Mouse (Mus musculus) CH12.LX (cell line): ENCODE measurements around the gene Mea1. TPM values are rescaled to one million over a fixed set of nuclear protein-coding genes. Genes with fewer than 3 reads are reported as not detected.
A peak's percentile ranks its signal among the peaks of the same experiment; 100 is the strongest.

Experiments
- DNase-seq: peaks from one replicate; pipeline ENCODE4 v3.0.0-alpha.2; 2013; ENCODE audit errors: extremely low read depth
- H3K27ac ChIP-seq: 2 replicates; pipeline ENCODE4 v1.5.1; 2012; ENCODE audit warnings: low read depth, mild to moderate bottlenecking, control low read depth, moderate library complexity; ENCODE audit not compliant: insufficient read depth
- H3K27me3 ChIP-seq: replicated peaks from 2 replicates; pipeline ENCODE3; 2012; ENCODE audit warnings: inconsistent platforms
- H3K36me3 ChIP-seq, 2 experiments: replicated peaks in 1 of 2; 2 replicates each; pipeline versions ENCODE3 to v1.6.1; 2012; ENCODE audit warnings: inconsistent platforms in 1 of 2, low read length in 1 of 2, mild to moderate bottlenecking in 1 of 2, mixed read lengths in 1 of 2, moderate library complexity in 1 of 2; ENCODE audit not compliant: control insufficient read depth in 1 of 2, insufficient read depth in 1 of 2
- H3K4me1 ChIP-seq, 2 experiments: 2 replicates each; pipeline ENCODE4 v1.6.1; 2012; ENCODE audit warnings: inconsistent platforms in 1 of 2, moderate library complexity in 1 of 2; ENCODE audit not compliant: insufficient read depth in 2 of 2, control insufficient read depth in 1 of 2
- H3K4me2 ChIP-seq: 2 replicates; pipeline ENCODE4 v1.6.1; 2012; ENCODE audit warnings: low read depth, mild to moderate bottlenecking, control low read depth; ENCODE audit not compliant: poor library complexity, insufficient read depth, severe bottlenecking
- H3K4me3 ChIP-seq, 3 experiments: fragments of 150-350 bp in 1 of 3; sonication (generic) in 1 of 3; replicated peaks in 1 of 3; 2 replicates each; pipeline versions ENCODE3 to v1.5.1; 2011 to 2012; ENCODE audit warnings: low read depth in 2 of 3, low read length in 2 of 3, mild to moderate bottlenecking in 2 of 3, moderate library complexity in 2 of 3, control low read depth in 1 of 3, improper control_type of control experiment in 1 of 3, inconsistent platforms in 1 of 3, mixed read lengths in 1 of 3; ENCODE audit not compliant: poor library complexity in 1 of 3
- H3K79me2 ChIP-seq: replicated peaks from 2 replicates; pipeline ENCODE4 v1.6.1; 2012; ENCODE audit warnings: mild to moderate bottlenecking, moderate library complexity; ENCODE audit not compliant: control insufficient read depth, poor library complexity, insufficient read depth, severe bottlenecking; ENCODE audit errors: extremely low read depth
- H3K9ac ChIP-seq: 2 replicates; pipeline ENCODE4 v1.6.1; 2012; ENCODE audit warnings: low read depth, mild to moderate bottlenecking, control low read depth, moderate library complexity; ENCODE audit not compliant: insufficient read depth
- H3K9me3 ChIP-seq: replicated peaks from 2 replicates; pipeline ENCODE3; 2012; ENCODE audit warnings: low read length, inconsistent platforms, mixed read lengths
- BHLHE40 ChIP-seq: IDR thresholded peaks from 2 replicates; pipeline ENCODE4 v1.6.1; 2011; ENCODE audit warnings: mild to moderate bottlenecking, low read depth, low read length, improper control_type of control experiment
- CHD1 ChIP-seq: IDR thresholded peaks from 2 replicates; pipeline ENCODE4 v1.6.1; 2012; ENCODE audit warnings: low read depth, low read length, improper control_type of control experiment, inconsistent platforms
- CHD2 ChIP-seq: IDR thresholded peaks from 2 replicates; pipeline ENCODE4 v1.6.1; 2011; ENCODE audit warnings: low read length, improper control_type of control experiment
- CTCF ChIP-seq, 2 experiments: IDR thresholded peaks in 1 of 2; conservative IDR thresholded peaks in 1 of 2; 2 replicates each; pipeline ENCODE4 v1.5.1; 2011 to 2012; ENCODE audit warnings: low read depth in 2 of 2, low read length in 2 of 2, improper control_type of control experiment in 1 of 2, inconsistent platforms in 1 of 2, mild to moderate bottlenecking in 1 of 2, moderate library complexity in 1 of 2
- E2F4 ChIP-seq: IDR thresholded peaks from 2 replicates; pipeline ENCODE4 v1.6.1; 2011; ENCODE audit warnings: low read depth, low read length, improper control_type of control experiment; ENCODE audit not compliant: insufficient replicate concordance
- GABPA ChIP-seq: IDR thresholded peaks from 2 replicates; pipeline ENCODE4 v1.6.1; 2012; ENCODE audit warnings: low read depth, low read length, improper control_type of control experiment, inconsistent platforms; ENCODE audit not compliant: insufficient replicate concordance
- JUND ChIP-seq: conservative IDR thresholded peaks from 2 replicates; pipeline ENCODE4 v1.6.1; 2011; ENCODE audit warnings: low read depth, low read length, improper control_type of control experiment
- KAT2A ChIP-seq: IDR thresholded peaks from 2 replicates; pipeline ENCODE4 v1.6.1; 2012; ENCODE audit warnings: low read length, improper control_type of control experiment, inconsistent platforms; ENCODE audit not compliant: insufficient replicate concordance
- MAX ChIP-seq: IDR thresholded peaks from 2 replicates; pipeline ENCODE4 v1.6.1; 2011; ENCODE audit warnings: low read length, improper control_type of control experiment
- MXI1 ChIP-seq: IDR thresholded peaks from 2 replicates; pipeline ENCODE4 v1.6.1; 2011; ENCODE audit warnings: mild to moderate bottlenecking, low read depth, low read length, improper control_type of control experiment
- MYC ChIP-seq: IDR thresholded peaks from 2 replicates; pipeline ENCODE4 v1.6.1; 2011; ENCODE audit warnings: low read depth, mild to moderate bottlenecking, improper control_type of control experiment, low read length
- NELFE ChIP-seq: IDR thresholded peaks from 2 replicates; pipeline ENCODE4 v1.6.1; 2011; ENCODE audit warnings: low read depth, low read length, improper control_type of control experiment
- NRF1 ChIP-seq: IDR thresholded peaks from 2 replicates; pipeline ENCODE4 v1.6.1; 2014; ENCODE audit warnings: low read depth, mild to moderate bottlenecking, inconsistent platforms, low read length, improper control_type of control experiment, moderate library complexity
- PAX5 ChIP-seq: IDR thresholded peaks from 2 replicates; pipeline ENCODE4 v1.6.1; 2012; ENCODE audit warnings: low read length, inconsistent platforms, mixed read lengths
- POLR2AphosphoS2 ChIP-seq: IDR thresholded peaks from 2 replicates; pipeline ENCODE4 v1.6.1; 2011; ENCODE audit warnings: low read depth, low read length, improper control_type of control experiment
- SIN3A ChIP-seq: IDR thresholded peaks from 2 replicates; pipeline ENCODE4 v1.6.1; 2012; ENCODE audit warnings: low read length, improper control_type of control experiment, inconsistent platforms
- TBP ChIP-seq: conservative IDR thresholded peaks from 2 replicates; pipeline ENCODE4 v1.6.1; 2011; ENCODE audit warnings: low read depth, low read length, improper control_type of control experiment
- TCF12 ChIP-seq: IDR thresholded peaks from 2 replicates; pipeline ENCODE4 v1.6.1; 2014; ENCODE audit warnings: low read depth, mild to moderate bottlenecking, inconsistent platforms, low read length, improper control_type of control experiment
- UBTF ChIP-seq: IDR thresholded peaks from 2 replicates; pipeline ENCODE4 v1.6.1; 2012; ENCODE audit warnings: low read depth, mild to moderate bottlenecking, inconsistent platforms, low read length, improper control_type of control experiment, moderate library complexity
- ZC3H11A ChIP-seq: IDR thresholded peaks from 2 replicates; pipeline ENCODE4 v1.6.1; 2012; ENCODE audit warnings: low read depth, mild to moderate bottlenecking, inconsistent platforms, low read length, improper control_type of control experiment
- ZNF384 ChIP-seq: IDR thresholded peaks from 2 replicates; pipeline ENCODE4 v1.6.1; 2012; ENCODE audit warnings: low read depth, low read length, improper control_type of control experiment, inconsistent platforms
- dilution Hi-C: fragments of 300-500 bp; cut with MboI; formaldehyde crosslinking; loops from 2 replicates; pipeline ENCODE4 v1.14.3; 2020; ENCODE audit warnings: low sequenced_read_pairs; ENCODE audit not compliant: extremely low pct_unique_long_range_greater_than_20kb, extremely low pct_ligation_motif_present
- in situ Hi-C: fragments of 300-500 bp; cut with MboI; formaldehyde crosslinking; loops from 3 replicates; pipeline ENCODE4 v1.14.3; 2019; ENCODE audit warnings: low sequenced_read_pairs, low pct_ligation_motif_present, low pct_unique_long_range_greater_than_20kb, mixed read lengths
- polyA plus RNA-seq: library from polyadenylated mRNA; unstranded; fragments of >175 nt; gene quantifications from 2 replicates; pipeline ENCODE4 v1.2.1, GENCODE M21; 2012; ENCODE audit warnings: low read depth; ENCODE audit not compliant: insufficient read length
- total RNA-seq, 2 experiments: library from RNA; depleted of rRNA; stranded (reverse); fragments of 300-350 nt in 1 of 2; fragments of >200 nt in 1 of 2; gene quantifications; 2 replicates each; pipeline ENCODE4 v1.2.3; 2012 to 2014

Gene Mea1
- total and polyA plus RNA-seq, 3 experiments, result 68.3 to 106 (median 86.1) TPM

DNA sequence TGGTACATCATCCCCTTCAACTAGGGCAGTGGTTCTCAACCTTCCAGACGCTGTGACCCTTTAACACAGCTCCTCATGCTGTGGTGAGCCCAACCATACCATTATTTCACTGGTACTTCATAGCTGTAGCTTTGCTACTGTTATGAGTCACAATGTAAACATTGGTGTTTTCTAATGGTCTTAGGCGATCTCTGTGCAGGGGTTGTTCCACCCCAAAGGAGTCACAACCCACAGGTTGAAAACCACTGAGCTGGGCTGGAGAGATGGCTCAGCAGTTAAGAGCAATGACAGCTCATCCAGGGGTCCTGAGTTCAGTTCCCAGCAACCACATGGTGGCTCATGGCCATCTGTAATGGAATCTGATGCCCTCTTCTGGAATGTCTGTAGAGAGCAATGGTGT, 12.8 kb downstream of the Mea1 start:
- H3K79me2 ChIP-seq, result no peaks in the 10 kb centered on the region; the same call in 1 of the 2 replicates
- in situ Hi-C loops, result no loop called here
- no peak overlapping the region for H3K4me3 ChIP-seq
- H3K9me3 ChIP-seq, result no peaks in the 10 kb centered on the region
- no peak overlapping the region for H3K27ac ChIP-seq
- H3K4me1 ChIP-seq, result no peaks in the 10 kb centered on the region
- H3K9ac ChIP-seq, result no peak overlapping the region
- dilution Hi-C loops, result no loop called here
- peaks cover 17 to 76% of the 10 kb centered on the region in 2 experiments for H3K36me3 ChIP-seq
- H3K27me3 ChIP-seq, result no peaks in the 10 kb centered on the region
- no peak for TF ChIP-seq MYC
- TF ChIP-seq NELFE, result no peak
- TF ChIP-seq CHD1, result no peak
- no peak for TF ChIP-seq POLR2AphosphoS2
- TF ChIP-seq JUND, result 0 out of 2 replicates have a peak, but pooled peaks have one; percentile 30
- no peak overlapping the region for H3K4me2 ChIP-seq
- DNase-seq, result peak; percentile 44

DNA sequence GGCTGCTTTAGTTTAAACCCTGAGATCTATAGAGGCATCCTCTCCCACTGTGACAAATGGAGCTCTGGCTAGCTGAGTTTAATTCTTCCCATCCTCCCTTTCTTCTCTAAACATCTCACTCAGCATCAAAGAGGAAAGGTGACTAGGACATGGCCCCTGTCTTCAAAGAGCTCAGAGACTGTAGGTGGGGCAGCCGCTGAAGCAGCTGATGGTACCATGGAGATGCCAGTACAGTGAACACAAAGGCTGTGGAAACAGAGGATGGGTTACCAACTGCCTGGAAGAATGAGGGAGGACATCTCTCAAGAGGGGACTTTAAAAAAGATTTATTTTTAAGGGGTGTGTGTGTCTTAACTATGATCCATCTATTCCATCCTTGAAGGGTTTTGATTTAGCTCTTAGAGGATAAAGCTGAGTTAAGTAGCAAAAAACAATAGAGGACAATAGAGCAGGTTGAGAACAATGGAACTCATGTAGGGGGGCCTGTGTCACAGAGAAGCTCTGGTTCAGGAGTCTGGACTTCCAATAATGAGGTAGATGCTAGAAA, 16.0 kb downstream of the Mea1 start:
- Histone ChIP-seq H3K4me2 (no peak overlapping the region), H3K4me1 (no peaks in the 10 kb centered on the region), H3K9ac (no peak overlapping the region), H3K36me3 (peaks cover 9 to 72% of the 10 kb centered on the region in 2 experiments), H3K27ac (no peak overlapping the region), H3K9me3 (no peaks in the 10 kb centered on the region), H3K79me2 (no peaks in the 10 kb centered on the region; the same call in 1 of the 2 replicates), H3K27me3 (no peaks in the 10 kb centered on the region), H3K4me3 (no peak overlapping the region)
- dilution Hi-C loops, result no loop called here
- no peak for DNase-seq
- in situ Hi-C loops, result no loop called here
- TF ChIP-seq E2F4 (no peak), TBP (no peak), ZC3H11A (no peak), BHLHE40 (no peak), JUND (no peak), MXI1 (no peak), CTCF (conservative IDR thresholded peaks at IDR 0.05 in 1 of 2, IDR thresholded peaks at IDR 0.05 in 1 of 2; ENCODE audit: low read depth in 2 of 2, low read length in 2 of 2) (no peak), MAX (no peak), CHD2 (no peak), KAT2A (no peak), GABPA (no peak), TCF12 (no peak), ZNF384 (no peak), UBTF (no peak), NRF1 (no peak), SIN3A (no peak), PAX5 (no peak)
